Mouse (Mus musculus) embryonic fibroblast, embryonic 13.5 days (primary cell): ENCODE data around the gene Dennd1c.

Experiments
- CTCF ChIP-seq: IDR thresholded peaks from 2 replicates; pipeline ENCODE4 v1.5.1; 2011; ENCODE audit warnings: mild to moderate bottlenecking, control low read depth, low read length, moderate library complexity, borderline replicate concordance; ENCODE audit not compliant: insufficient read depth
- POLR2A ChIP-seq: IDR thresholded peaks from 2 replicates; pipeline ENCODE4 v1.6.1; 2011; ENCODE audit warnings: low read depth, mild to moderate bottlenecking, control low read depth, low read length, moderate library complexity

DNA sequence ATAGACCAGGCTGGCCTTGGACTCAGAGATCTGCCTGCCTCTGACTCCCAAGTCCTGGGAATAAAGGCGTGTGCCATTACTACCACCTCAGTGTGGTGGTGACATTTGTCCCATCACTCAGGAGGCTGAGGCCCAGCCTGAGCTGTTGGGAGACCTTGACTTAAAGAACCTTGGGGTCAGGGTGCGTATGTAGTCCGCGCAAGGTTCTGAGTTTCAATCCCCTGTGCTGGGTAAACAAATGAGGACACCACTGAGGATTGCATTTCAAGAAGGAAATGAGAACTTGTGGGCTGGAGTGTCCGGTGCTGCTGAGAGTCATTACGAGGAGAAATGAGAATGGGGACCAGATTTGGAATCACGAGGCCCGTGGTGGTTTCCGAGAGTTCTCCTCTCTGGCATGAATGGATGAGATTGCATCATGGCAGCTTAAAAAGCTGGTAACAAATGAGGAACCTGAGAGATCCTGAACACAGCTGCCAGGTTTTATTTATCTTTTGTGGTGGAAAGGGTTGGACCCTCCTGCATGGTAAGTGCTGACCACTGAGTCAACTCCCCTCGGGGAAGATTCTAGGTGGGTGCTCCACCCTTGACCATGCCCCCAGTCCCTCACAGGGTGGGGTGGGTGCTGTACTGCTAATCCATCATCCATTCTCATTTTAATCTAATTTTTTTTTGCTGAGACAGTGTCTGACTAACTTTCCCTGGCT, 34.6 kb upstream of the Dennd1c start:
- TF ChIP-seq CTCF, result no peak
- no peak for TF ChIP-seq POLR2A
